Mouse (Mus musculus) testis, adult 2 months (tissue): ENCODE data around the gene Aig1.

Experiments
- CTCF ChIP-seq: fragments of 200-500 bp; IDR thresholded peaks from 2 replicates; pipeline ENCODE4 v1.5.1; 2012; ENCODE audit warnings: low read depth, mild to moderate bottlenecking, inconsistent platforms, low read length, moderate library complexity; ENCODE audit not compliant: control insufficient read depth, insufficient read depth, insufficient replicate concordance
- POLR2A ChIP-seq: fragments of 200-500 bp; IDR thresholded peaks from 2 replicates; pipeline ENCODE4 v1.6.1; 2012; ENCODE audit warnings: low read depth, mild to moderate bottlenecking, inconsistent platforms, low read length, moderate library complexity; ENCODE audit not compliant: control insufficient read depth

DNA sequence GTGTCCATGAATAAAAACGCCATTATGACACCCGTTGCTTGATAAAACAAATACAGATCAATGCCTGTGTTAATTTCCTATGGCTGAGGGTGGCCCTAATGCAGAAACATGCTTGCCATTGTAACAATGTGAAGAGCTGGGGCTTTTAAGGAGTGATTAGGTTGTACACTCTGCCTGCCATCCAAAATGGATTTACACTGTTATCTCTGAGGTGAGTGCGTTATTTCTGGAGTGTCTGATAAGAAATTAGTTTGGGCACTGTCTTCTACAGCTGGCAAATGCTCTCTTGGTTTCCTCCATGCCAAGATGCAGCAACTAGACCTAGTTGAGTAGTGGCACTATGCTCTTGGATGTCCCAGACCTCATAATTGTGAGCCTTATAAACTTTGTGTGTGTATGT is 143.5 kb downstream of the Aig1 start:
- TF ChIP-seq CTCF = no peak
- TF ChIP-seq POLR2A = no peak
